Mouse (Mus musculus) forebrain, embryonic 14.5 days (tissue): Measurements from ENCODE around the gene Rgs6. TPM values are rescaled to one million over a fixed set of nuclear protein-coding genes. Genes with fewer than 3 reads are reported as not detected.
A peak's percentile ranks its signal among the peaks of the same experiment; 100 is the strongest.

Source experiments
- ATAC-seq: fragments of 200-750 bp; cut with Nextera tagmentation; 2 replicates; pipeline ENCODE4 v1.8.0; 2017; ENCODE audit warnings: mild to moderate bottlenecking, moderate library complexity
- DNase-seq: peaks from one replicate; pipeline ENCODE4 v3.0.0-alpha.2; 2015; ENCODE audit warnings: low spot score
- H3K27ac ChIP-seq: fragments of 300-500 bp; sonication (generic); 2 replicates; pipeline ENCODE4 v1.5.1; 2014; ENCODE audit warnings: low read depth, mild to moderate bottlenecking, control low read depth, low read length, moderate library complexity
- H3K27me3 ChIP-seq: fragments of 300-500 bp; sonication (generic); replicated peaks from 2 replicates; pipeline ENCODE4 v1.6.1; 2014; ENCODE audit warnings: low read length, control low read depth, mixed read lengths; ENCODE audit not compliant: control insufficient read depth, insufficient read depth
- H3K36me3 ChIP-seq: fragments of 300-500 bp; sonication (generic); 2 replicates; pipeline ENCODE4 v1.6.1; 2014; ENCODE audit warnings: low read length, control low read depth; ENCODE audit not compliant: control insufficient read depth, insufficient read depth
- H3K4me1 ChIP-seq: fragments of 300-500 bp; sonication (generic); 2 replicates; pipeline ENCODE4 v1.6.1; 2014; ENCODE audit warnings: antibody characterized with exemption, low read length, control low read depth; ENCODE audit not compliant: control insufficient read depth, insufficient read depth
- H3K4me2 ChIP-seq: fragments of 300-500 bp; sonication (generic); 2 replicates; pipeline ENCODE4 v1.6.1; 2014; ENCODE audit warnings: mild to moderate bottlenecking, control low read depth, low read length
- H3K4me3 ChIP-seq: fragments of 300-500 bp; sonication (generic); 2 replicates; pipeline ENCODE4 v1.5.1; 2014; ENCODE audit warnings: low read depth, low read length, control low read depth
- H3K9ac ChIP-seq: fragments of 300-500 bp; sonication (generic); 2 replicates; pipeline ENCODE4 v1.6.1; 2014; ENCODE audit warnings: mild to moderate bottlenecking, low read length, control low read depth, moderate library complexity
- H3K9me3 ChIP-seq: fragments of 300-500 bp; sonication (generic); replicated peaks from 2 replicates; pipeline ENCODE4 v1.6.1; 2016; ENCODE audit warnings: low read length, control low read depth, mixed read lengths; ENCODE audit not compliant: control insufficient read depth
- WGBS: fragments of 180-500 bp; shearing (Covaris S2); extraction: QIAGEN DNeasy Blood & Tissue Kit; methylation state at CpG from one replicate; pipeline ENCODE4 v1.1.7; 2014; 5-methylcytosine and 5-hydroxymethylcytosine counted together
- polyA plus RNA-seq: library from polyadenylated mRNA; unstranded; fragments of >200 nt; fragmentation: Nextera tagmentation; extraction: Ambion mirVana; gene quantifications from 2 replicates; pipeline ENCODE4 v1.2.1, GENCODE M21; 2014

Rgs6 gene
- polyA plus RNA-seq, 1 experiment from 2014 or later = 5.0 TPM

DNA sequence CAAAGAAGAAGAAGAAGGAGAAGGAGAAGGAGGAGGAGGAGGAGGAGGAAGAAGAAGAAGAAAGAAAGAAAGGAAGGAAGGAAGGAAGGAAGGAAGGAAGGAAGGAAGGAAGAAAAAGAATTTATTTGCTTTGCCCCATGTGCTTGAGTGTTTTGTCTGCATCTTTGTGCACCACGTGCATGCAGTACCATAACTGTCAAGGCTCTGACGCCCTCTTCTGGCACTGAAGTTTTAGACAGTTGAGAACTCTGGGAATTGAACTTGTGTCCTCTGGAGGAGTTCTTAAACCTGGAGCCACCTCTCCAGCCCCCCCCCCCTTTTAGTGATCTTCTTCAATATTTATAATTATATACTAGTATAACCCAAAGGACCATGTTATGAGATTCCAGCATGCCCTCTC lies 426.8 kb downstream of the Rgs6 start:
- Histone ChIP-seq H3K9me3 (no peaks in the 10 kb centered on the region), H3K27ac (no peak overlapping the region), H3K9ac (no peak overlapping the region), H3K4me2 (no peak overlapping the region), H3K4me1 (no peaks in the 10 kb centered on the region), H3K36me3 (no peaks in the 10 kb centered on the region), H3K27me3 (no peaks in the 10 kb centered on the region), H3K4me3 (no peak overlapping the region)
- no peak for ATAC-seq
- peak; percentile 50 for DNase-seq
- 20% methylated on average over 2 of the region's 2 CpGs for WGBS

DNA sequence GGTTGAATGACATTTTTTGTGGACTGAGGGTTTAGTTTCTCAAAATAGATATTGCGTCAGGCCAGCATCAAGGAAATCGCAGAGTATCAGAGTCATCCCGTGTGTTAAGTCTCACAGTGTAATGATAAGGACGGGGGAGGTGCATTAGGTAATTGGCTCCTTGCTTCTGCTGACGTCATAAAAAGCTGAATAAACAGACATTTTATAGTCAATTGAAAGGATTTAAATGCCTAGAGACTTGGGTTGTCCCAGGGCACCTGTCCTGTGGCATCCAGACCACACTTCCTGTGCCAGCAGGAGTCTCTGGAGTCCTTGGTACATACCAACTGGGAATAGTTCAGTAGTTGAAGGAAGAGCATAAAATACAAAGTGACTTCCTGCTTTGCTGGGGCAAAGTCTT lies 427.3 kb downstream of the Rgs6 start:
- no peaks in the 10 kb centered on the region for H3K9me3 ChIP-seq
- H3K27me3 ChIP-seq = no peaks in the 10 kb centered on the region
- no peak for DNase-seq
- H3K4me1 ChIP-seq = no peaks in the 10 kb centered on the region
- H3K36me3 ChIP-seq = no peaks in the 10 kb centered on the region
- no peak overlapping the region for H3K9ac ChIP-seq
- H3K27ac ChIP-seq = no peak overlapping the region
- H3K4me3 ChIP-seq = no peak overlapping the region
- H3K4me2 ChIP-seq = no peak overlapping the region
- ATAC-seq = no peak
- 73% methylated on average over 5 of the region's 5 CpGs for WGBS

DNA sequence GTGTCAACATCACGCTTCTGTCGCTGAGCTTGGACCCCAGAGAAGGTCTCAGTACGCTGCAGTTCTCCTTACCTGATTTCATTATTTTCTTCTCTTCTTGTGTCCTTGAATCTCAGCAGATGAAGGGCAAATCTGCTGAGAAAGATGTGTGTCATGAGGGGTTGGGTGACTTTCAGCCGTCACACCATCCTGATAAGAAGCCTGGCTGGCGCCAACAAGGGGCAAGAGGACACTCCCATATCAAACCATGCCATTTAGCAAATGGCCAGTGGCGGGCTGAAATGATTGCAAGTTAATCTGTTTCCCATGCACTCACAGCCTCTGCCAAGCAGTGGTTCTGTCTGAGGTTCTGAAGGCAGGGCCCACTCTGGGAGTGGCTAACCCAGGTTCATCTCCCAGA lies 428.4 kb downstream of the Rgs6 start:
- Histone ChIP-seq H3K27me3 (no peaks in the 10 kb centered on the region), H3K4me2 (no peak overlapping the region), H3K9ac (no peak overlapping the region), H3K9me3 (no peaks in the 10 kb centered on the region), H3K27ac (no peak overlapping the region), H3K4me3 (no peak overlapping the region), H3K36me3 (no peaks in the 10 kb centered on the region), H3K4me1 (no peaks in the 10 kb centered on the region)
- DNase-seq = no peak
- no peak for ATAC-seq
- 90% methylated on average over 6 of the region's 6 CpGs for WGBS

DNA sequence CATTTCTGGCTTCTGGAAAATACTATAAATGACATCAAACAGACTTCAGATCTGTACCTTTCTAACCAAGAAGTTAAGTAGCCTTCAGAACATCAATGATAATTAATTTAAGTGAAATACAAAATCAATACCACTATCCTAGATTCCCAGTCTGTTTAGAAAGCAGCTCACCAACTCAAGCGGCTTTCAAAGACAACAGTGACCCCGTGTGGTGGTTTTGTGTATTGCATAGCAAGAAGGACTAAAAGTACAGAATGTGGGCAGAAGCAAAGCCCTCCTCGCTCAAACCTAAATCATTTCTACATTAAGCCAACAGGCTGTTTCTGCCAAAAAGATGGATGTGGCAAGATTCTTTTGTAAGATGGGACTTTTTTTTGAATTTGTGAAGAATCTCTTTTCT lies 429.9 kb downstream of the Rgs6 start:
- WGBS = 5% methylated on average over 3 of the region's 3 CpGs
- H3K9ac ChIP-seq = no peak overlapping the region; the same call in 1 of the 2 replicates
- H3K4me2 ChIP-seq = no peak overlapping the region
- H3K4me1 ChIP-seq = no peaks in the 10 kb centered on the region
- H3K27ac ChIP-seq = no peak overlapping the region
- no peak overlapping the region for H3K4me3 ChIP-seq
- H3K9me3 ChIP-seq = no peaks in the 10 kb centered on the region
- no peaks in the 10 kb centered on the region for H3K27me3 ChIP-seq
- no peaks in the 10 kb centered on the region for H3K36me3 ChIP-seq
- DNase-seq = peak; percentile 92
- 0 out of 2 replicates have a peak, but pooled peaks have one; percentile 5 for ATAC-seq

DNA sequence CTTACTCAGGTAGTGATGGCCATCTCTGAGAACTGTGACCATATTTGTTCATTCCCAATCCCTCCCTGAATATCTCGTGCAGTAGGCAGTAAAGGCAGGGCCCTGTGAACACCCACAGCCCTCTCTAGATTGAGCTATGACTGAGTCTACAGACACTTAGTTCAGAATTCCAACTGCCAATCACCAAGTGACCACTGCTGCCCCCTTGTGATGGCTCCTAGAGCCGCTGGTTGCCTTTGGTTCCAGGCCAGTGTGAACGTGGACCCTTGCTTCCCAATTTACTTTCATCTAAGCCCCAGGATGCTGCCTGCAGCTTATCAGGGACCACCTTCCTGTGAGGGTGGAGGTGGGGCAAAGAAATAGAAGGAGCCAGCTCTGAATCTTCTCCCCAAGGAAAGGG lies 438.9 kb downstream of the Rgs6 start:
- DNase-seq = no peak
- no peak for ATAC-seq
- Histone ChIP-seq H3K9me3 (no peaks in the 10 kb centered on the region), H3K9ac (no peak overlapping the region), H3K36me3 (no peaks in the 10 kb centered on the region), H3K27me3 (no peaks in the 10 kb centered on the region), H3K27ac (no peak overlapping the region), H3K4me1 (peaks cover 2% of the 10 kb centered on the region; the same call in 1 of the 2 replicates), H3K4me3 (no peak overlapping the region), H3K4me2 (no peak overlapping the region)
- WGBS = 43% methylated on average over 3 of the region's 3 CpGs

DNA sequence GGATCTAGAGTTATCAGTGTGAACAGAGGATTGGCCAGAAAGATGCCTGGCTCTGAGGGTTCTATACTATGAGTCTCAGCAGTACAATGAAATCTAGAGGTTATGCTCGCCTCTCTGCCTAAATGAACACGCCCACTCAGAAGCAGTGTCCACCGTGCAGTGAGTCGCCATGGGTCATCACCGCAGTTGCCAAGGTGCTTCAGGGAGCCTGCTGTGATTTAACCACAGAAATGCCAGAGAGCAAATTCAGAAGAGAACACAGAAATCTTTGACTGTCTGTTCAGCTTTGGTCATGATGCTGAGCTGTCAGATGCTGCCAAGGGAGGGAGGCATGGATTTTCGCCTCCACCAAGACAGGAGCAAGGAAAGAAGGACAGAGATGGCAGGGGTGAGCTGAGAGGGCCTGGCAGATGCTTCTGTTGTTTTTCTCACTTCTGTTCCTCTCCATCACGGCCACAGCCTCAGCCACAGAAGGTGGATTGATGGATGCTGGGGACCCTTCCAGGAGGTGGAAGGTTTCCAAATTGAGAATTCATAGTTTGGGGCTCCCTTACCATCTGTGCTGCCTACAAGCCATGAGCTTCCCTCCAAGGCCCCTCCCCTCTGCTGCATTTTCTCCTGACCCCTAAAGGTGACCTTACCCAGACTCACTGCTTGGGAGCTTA lies 445.2 kb downstream of the Rgs6 start:
- H3K27ac ChIP-seq = no peak overlapping the region
- no peak overlapping the region for H3K4me3 ChIP-seq
- no peak for DNase-seq
- H3K36me3 ChIP-seq = no peaks in the 10 kb centered on the region
- H3K9ac ChIP-seq = no peak overlapping the region
- no peak for ATAC-seq
- H3K4me2 ChIP-seq = no peak overlapping the region
- WGBS = 72% methylated on average over 7 of the region's 7 CpGs
- H3K9me3 ChIP-seq = no peaks in the 10 kb centered on the region
- H3K27me3 ChIP-seq = no peaks in the 10 kb centered on the region
- H3K4me1 ChIP-seq = peaks cover 9% of the 10 kb centered on the region

DNA sequence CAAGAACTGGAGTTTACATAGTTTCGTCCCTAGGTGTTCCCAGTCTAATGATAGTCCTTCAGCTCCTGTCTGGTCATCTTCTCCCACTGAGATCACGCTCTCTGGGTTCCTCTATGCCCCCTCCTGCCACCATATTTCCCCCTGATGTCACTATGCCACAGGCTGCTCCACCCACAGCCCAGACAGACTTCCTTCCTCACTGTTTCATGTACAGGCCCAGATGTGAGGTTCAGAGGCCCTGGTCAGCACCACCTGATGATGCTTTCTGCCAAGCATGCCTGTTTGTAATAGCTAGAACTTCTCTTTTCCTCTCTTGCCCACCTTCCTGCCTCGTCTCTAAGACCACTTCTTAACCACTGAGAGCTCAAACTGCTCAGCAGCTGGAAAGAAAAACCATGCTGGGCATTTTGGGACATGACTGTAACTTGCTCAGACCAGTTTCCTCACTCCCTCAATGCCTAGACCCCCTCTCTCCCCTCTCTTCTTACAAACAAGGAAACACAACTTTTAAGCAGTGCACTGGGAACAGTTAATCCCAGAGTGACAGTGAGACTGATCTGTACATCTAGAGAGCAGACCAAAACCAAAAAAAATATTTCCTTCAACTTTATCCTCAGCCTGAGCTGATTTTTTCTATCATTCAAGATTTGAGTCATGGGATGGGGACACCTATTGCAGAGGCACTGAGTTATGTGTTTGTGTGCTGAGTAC lies 446.9 kb downstream of the Rgs6 start:
- no peaks in the 10 kb centered on the region for H3K9me3 ChIP-seq
- peaks cover 15% of the 10 kb centered on the region for H3K4me1 ChIP-seq
- no peak overlapping the region for H3K4me3 ChIP-seq
- H3K4me2 ChIP-seq = no peak overlapping the region
- H3K27me3 ChIP-seq = no peaks in the 10 kb centered on the region
- no peak overlapping the region for H3K27ac ChIP-seq
- DNase-seq (no peak), ATAC-seq (no peak)
- no peaks in the 10 kb centered on the region for H3K36me3 ChIP-seq
- WGBS = 73% methylated on average over 3 of the region's 3 CpGs
- H3K9ac ChIP-seq = no peak overlapping the region

DNA sequence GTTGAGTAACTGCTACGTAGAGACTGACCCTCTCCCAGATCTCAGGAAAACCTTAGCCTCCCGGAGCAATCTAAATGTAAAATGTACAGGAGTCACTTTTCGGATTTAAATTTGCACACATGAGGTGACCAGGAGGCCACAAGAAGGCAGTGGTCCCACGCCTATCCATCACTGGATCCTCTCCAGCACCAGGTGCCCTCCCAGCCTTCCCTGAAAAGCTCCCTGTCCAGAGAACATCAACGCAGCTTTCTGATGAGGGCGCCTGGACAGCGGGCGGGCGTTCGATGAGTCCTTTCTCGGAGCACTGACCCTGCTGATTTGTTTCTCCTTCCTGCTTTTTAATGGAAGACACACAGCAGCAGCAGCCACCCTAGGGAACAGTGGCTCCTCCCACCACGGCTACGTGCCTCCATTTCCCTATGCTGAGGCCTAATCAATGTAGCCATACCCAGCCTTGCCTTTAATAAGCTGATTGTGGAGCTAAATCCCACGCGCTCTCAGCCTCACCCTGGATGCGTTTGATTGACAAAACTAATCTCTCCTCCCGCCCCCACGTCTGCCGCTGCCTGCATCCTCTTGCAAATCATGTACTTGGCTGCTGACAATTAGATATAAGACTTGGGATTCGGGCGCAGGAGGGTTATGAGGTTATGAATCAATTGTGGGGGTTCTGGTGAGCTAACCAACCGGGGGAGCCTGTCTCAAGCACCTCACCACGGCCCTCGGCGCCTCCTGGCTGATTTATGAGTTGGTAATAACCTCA lies 449.9 kb downstream of the Rgs6 start:
- Histone ChIP-seq H3K36me3 (no peaks in the 10 kb centered on the region), H3K4me3 (no peak overlapping the region), H3K9me3 (no peaks in the 10 kb centered on the region), H3K27me3 (no peaks in the 10 kb centered on the region), H3K9ac (peak overlapping the region; percentile 29; the same call in 1 of the 2 replicates), H3K27ac (0 out of 2 replicates have a peak overlapping the region, but pooled peaks have one; percentile 17), H3K4me1 (peaks cover 15% of the 10 kb centered on the region), H3K4me2 (no peak overlapping the region)
- 60% methylated on average over 25 of the region's 25 CpGs for WGBS
- ATAC-seq (peak; percentile 60), DNase-seq (peak; percentile 74)
